Mouse (Mus musculus): Measurements from ENCODE around the gene Washc4. TPM values are rescaled to one million over a fixed set of nuclear protein-coding genes. Genes with fewer than 3 reads are reported as not detected.

Washc4 gene
- polyA plus RNA-seq, 1 experiment from 2014 or later, result 14.8 TPM

DNA sequence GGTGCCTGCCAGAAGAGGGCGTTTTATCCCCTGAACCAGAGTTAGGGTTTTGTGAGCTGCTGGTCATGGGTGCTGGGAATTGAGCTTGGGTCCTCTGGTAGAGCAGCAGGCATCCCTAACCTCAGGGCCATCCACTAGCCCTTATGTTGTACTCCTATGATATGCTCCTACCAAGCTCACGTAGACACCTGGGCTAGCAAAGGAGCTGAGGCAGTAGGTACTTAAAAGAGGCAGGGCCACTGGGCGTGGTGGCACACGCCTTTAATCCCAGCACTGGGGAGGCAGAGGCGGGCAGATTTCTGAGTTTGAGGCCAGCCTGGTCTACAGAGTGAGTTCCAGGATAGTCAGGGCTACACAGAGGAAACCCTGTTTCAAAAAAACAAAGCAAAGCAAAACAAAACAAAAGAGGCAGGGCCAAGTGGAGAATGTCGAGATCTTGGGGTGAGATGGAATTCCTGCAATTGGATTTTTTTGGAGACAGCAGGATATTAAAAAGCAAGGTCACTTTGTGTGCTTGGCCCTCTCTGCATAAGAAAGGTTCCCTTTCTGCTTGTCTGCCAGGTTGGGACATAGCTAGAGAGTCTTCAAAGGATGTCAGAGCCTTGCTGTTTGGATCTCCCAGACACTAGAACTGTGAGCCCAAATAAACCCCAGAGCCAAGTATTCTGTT is 4.1 kb upstream of the Washc4 start:
- Histone ChIP-seq H3K4me1 (peaks cover 5% of the 10 kb centered on the region), H3K27ac (no peak overlapping the region), H3K27me3 (replicated peaks) (peaks cover 31% of the 10 kb centered on the region), H3K9me3 (replicated peaks) (no peaks in the 10 kb centered on the region), H3K4me2 (no peak overlapping the region), H3K36me3 (no peaks in the 10 kb centered on the region), H3K9ac (no peak overlapping the region), H3K4me3 (no peak overlapping the region)
- 58% methylated on average over 6 of the region's 6 CpGs for WGBS (ENCODE audit: insufficient replicate concordance)
- ATAC-seq, result no peak

DNA sequence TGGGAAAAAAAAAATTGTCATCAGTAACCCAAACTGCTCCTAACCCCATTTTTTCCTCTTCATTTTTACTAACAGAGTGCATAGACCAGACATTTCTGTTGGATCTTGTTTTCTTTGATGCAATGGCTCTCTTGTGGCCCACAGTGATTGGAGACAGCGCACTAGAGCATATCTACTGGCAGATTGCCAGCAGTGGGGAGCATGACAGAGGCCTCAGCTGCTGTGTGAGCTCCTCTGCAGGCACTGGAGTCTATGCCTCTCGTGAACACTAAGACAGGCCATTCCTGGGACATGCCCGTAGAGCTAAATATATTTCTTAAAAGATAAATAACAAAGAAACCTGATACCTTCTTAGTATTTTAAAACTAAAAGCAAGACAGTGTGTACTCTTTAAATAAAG is 3.5 kb upstream of the Washc4 start:
- 55% methylated on average over 3 of the region's 3 CpGs for WGBS (ENCODE audit: insufficient replicate concordance)
- Histone ChIP-seq H3K4me3 (no peak overlapping the region), H3K27me3 (replicated peaks) (peaks cover 25% of the 10 kb centered on the region; the same call in 1 of the 2 replicates), H3K27ac (no peak overlapping the region), H3K4me1 (peaks cover 11% of the 10 kb centered on the region), H3K36me3 (no peaks in the 10 kb centered on the region), H3K9me3 (replicated peaks) (no peaks in the 10 kb centered on the region), H3K4me2 (no peak overlapping the region), H3K9ac (no peak overlapping the region)
- no peak for ATAC-seq

- Histone ChIP-seq H3K4me2 (no peak overlapping the region), H3K9me3 (replicated peaks) (no peaks in the 10 kb centered on the region), H3K4me1 (peaks cover 16% of the 10 kb centered on the region), H3K36me3 (peaks cover 5% of the 10 kb centered on the region; the same call in 1 of the 2 replicates), H3K27ac (no peak overlapping the region), H3K4me3 (no peak overlapping the region), H3K27me3 (replicated peaks) (peaks cover 14% of the 10 kb centered on the region; the same call in 1 of the 2 replicates), H3K9ac (no peak overlapping the region)
- 57% methylated on average over 7 of the region's 7 CpGs for WGBS (ENCODE audit: insufficient replicate concordance)
- ATAC-seq, result no peak
These were observed 1.3 kb upstream of the Washc4 start for GRCm38 (mm10) chr10:83542241-83542640.

GRCm38 (mm10) chr10:83544103-83544479 is 539 bp downstream of the Washc4 start:
- Histone ChIP-seq H3K27ac (peak overlapping the region; percentile 80), H3K36me3 (peaks cover 15% of the 10 kb centered on the region), H3K9me3 (replicated peaks) (no peaks in the 10 kb centered on the region), H3K4me2 (peak overlapping the region; percentile 75), H3K9ac (peak overlapping the region; percentile 84), H3K27me3 (replicated peaks) (peaks cover 5% of the 10 kb centered on the region; the same call in 1 of the 2 replicates), H3K4me3 (peak overlapping the region; percentile 78), H3K4me1 (peaks cover 16% of the 10 kb centered on the region)
- ATAC-seq, result peak; percentile 89
- WGBS (ENCODE audit: insufficient replicate concordance), result under 1% methylated on average over 41 of the region's 41 CpGs

GRCm38 (mm10) chr10:83545341-83545740 is 1.8 kb downstream of the Washc4 start:
- WGBS (ENCODE audit: insufficient replicate concordance), result 65% methylated on average over 3 of the region's 3 CpGs
- peak overlapping the region; percentile 75; the same call in 1 of the 2 replicates for H3K4me2 ChIP-seq
- 0 out of 2 replicates have a peak overlapping the region, but pooled peaks have one; percentile 78 for H3K4me3 ChIP-seq
- no peak overlapping the region for H3K27ac ChIP-seq
- H3K9ac ChIP-seq, result no peak overlapping the region
- H3K36me3 ChIP-seq, result peaks cover 24% of the 10 kb centered on the region
- peaks cover 16% of the 10 kb centered on the region for H3K4me1 ChIP-seq
- no peaks in the 10 kb centered on the region; the same call in 1 of the 2 replicates for H3K27me3 ChIP-seq (replicated peaks)
- no peak for ATAC-seq
- no peaks in the 10 kb centered on the region for H3K9me3 ChIP-seq (replicated peaks)

- Histone ChIP-seq H3K4me3 (no peak overlapping the region), H3K4me1 (no peaks in the 10 kb centered on the region), H3K9ac (no peak overlapping the region), H3K27ac (no peak overlapping the region), H3K27me3 (replicated peaks) (no peaks in the 10 kb centered on the region), H3K4me2 (no peak overlapping the region), H3K9me3 (replicated peaks) (no peaks in the 10 kb centered on the region), H3K36me3 (peaks cover 91% of the 10 kb centered on the region)
- no peak for ATAC-seq
These were observed 19.5 kb downstream of the Washc4 start for GRCm38 (mm10) chr10:83563005-83563404.

DNA sequence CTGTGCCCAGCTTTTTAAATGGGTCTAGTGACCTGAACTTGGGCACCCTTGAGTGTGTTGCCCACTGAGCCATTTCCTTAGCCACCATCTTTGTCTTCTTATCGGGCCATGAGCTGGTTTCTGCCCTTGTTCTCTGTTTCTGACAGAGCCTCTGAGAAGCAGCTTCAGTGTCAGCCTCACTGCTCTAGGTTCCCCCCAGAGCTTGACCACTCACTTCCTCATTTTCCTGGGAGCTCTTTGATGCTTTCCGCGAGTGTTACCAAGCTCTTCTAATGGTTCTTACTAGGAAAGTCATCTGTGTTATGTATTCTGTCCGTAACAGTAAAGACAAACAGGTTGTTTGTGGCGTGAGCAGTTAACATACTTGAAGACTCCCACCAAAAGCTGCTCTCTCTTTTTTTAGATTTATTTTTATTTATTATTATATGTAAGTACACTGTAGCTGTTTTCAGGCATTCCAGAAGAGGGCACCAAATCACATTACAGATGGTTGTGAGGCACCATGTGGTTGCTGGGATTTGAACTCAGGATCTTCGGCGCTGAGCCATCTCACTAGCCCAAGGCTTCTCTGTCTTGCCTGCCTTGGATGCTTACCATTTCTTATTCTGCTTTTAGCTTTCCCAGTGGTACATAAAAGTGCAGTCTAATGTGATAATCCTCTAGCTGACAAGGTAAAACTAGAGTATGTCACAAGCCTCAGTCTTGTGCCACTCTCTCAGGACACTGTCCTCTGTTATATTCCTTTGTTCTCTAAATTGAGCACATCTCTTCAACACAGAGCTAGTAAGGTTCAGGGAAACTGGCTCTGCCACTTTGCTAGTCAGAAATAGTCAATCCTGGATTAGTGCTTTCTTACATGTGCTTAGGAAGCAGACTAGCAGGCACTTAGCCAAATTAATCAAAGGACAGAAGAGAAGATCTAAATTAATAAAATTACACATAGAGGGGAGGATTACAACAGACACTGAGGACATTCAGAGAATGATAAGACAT is 22.2 kb downstream of the Washc4 start:
- Histone ChIP-seq H3K4me3 (no peak overlapping the region), H3K9me3 (replicated peaks) (no peaks in the 10 kb centered on the region), H3K27ac (no peak overlapping the region), H3K4me1 (no peaks in the 10 kb centered on the region), H3K36me3 (peaks cover 94% of the 10 kb centered on the region), H3K27me3 (replicated peaks) (no peaks in the 10 kb centered on the region), H3K9ac (no peak overlapping the region), H3K4me2 (no peak overlapping the region)
- no peak for ATAC-seq
- WGBS (ENCODE audit: insufficient replicate concordance), result 77% methylated on average over 7 of the region's 7 CpGs

DNA sequence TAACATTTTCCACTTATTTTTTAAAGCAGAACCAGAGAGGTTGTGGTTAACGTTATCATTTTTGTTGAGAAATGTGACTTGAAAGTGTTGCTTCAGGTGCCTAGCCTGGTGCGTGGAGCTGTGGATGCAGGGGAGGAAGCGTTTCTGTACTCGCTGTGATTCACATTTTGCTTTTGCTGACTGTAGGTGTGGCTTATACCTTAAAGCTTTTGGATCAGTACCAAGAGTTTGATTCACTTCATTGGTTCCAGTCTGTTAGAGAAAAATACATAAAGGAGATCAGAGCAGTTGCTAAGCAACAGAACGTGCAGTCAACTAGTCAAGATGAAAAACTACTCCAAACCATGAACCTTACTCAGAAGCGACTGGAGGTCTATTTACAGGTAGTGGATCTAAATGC is 47.2 kb downstream of the Washc4 start:
- Histone ChIP-seq H3K4me2 (no peak overlapping the region), H3K27me3 (replicated peaks) (no peaks in the 10 kb centered on the region), H3K27ac (no peak overlapping the region), H3K9me3 (replicated peaks) (no peaks in the 10 kb centered on the region), H3K4me3 (no peak overlapping the region), H3K9ac (no peak overlapping the region), H3K4me1 (no peaks in the 10 kb centered on the region), H3K36me3 (peaks cover 82% of the 10 kb centered on the region)
- WGBS (ENCODE audit: insufficient replicate concordance), result 84% methylated on average over 6 of the region's 6 CpGs
- ATAC-seq, result no peak

GRCm38 (mm10) chr10:83592616-83593015 is 49.1 kb downstream of the Washc4 start:
- Histone ChIP-seq H3K9ac (no peak overlapping the region), H3K4me2 (no peak overlapping the region), H3K27ac (no peak overlapping the region), H3K4me3 (no peak overlapping the region), H3K36me3 (peaks cover 72% of the 10 kb centered on the region), H3K9me3 (replicated peaks) (no peaks in the 10 kb centered on the region), H3K4me1 (no peaks in the 10 kb centered on the region), H3K27me3 (replicated peaks) (no peaks in the 10 kb centered on the region)
- WGBS (ENCODE audit: insufficient replicate concordance), result 85% methylated on average over 7 of the region's 7 CpGs
- no peak for ATAC-seq

DNA sequence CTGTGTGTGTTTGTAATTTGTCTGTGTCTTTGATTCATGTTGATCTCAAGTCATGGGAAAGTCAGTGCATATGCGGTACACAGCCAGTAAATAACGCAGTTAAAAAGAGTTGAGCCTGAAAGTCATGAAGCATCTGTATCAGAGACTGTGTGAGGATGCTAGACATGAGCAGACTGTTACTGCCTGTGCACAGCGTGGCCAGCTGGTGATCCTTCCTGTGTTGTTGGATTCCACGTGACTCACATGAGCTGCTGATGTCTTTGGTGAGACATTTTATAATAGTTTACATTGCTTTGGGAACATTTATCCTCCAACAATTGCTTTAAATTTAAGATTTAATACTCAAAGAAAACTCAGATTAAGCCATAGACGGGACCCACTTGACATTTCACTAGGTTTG is 51.0 kb downstream of the Washc4 start:
- Histone ChIP-seq H3K4me2 (no peak overlapping the region), H3K4me3 (no peak overlapping the region), H3K9ac (no peak overlapping the region), H3K4me1 (no peaks in the 10 kb centered on the region), H3K36me3 (peaks cover 70% of the 10 kb centered on the region), H3K27me3 (replicated peaks) (no peaks in the 10 kb centered on the region), H3K27ac (no peak overlapping the region), H3K9me3 (replicated peaks) (no peaks in the 10 kb centered on the region)
- no peak for ATAC-seq
- WGBS (ENCODE audit: insufficient replicate concordance), result 79% methylated on average over 5 of the region's 5 CpGs

- Histone ChIP-seq H3K4me2 (no peak overlapping the region), H3K9me3 (replicated peaks) (no peaks in the 10 kb centered on the region), H3K9ac (no peak overlapping the region), H3K4me3 (no peak overlapping the region), H3K4me1 (no peaks in the 10 kb centered on the region), H3K27ac (no peak overlapping the region), H3K36me3 (peaks cover 70% of the 10 kb centered on the region), H3K27me3 (replicated peaks) (no peaks in the 10 kb centered on the region)
- 83% methylated on average over 11 of the region's 11 CpGs for WGBS (ENCODE audit: insufficient replicate concordance)
- ATAC-seq, result no peak
These were observed 57.1 kb downstream of the Washc4 start for GRCm38 (mm10) chr10:83600650-83601049.

GRCm38 (mm10) chr10:83603956-83604564 is 60.5 kb downstream of the Washc4 start:
- peaks cover 70% of the 10 kb centered on the region for H3K36me3 ChIP-seq
- ATAC-seq, result no peak

More at GRCm38 (mm10) chr10:83603956-83604564, 60.5 kb downstream of the Washc4 start:
- Histone ChIP-seq H3K9me3 (replicated peaks) (no peaks in the 10 kb centered on the region), H3K4me3 (no peak overlapping the region), H3K9ac (no peak overlapping the region), H3K4me1 (no peaks in the 10 kb centered on the region), H3K4me2 (no peak overlapping the region), H3K27me3 (replicated peaks) (no peaks in the 10 kb centered on the region), H3K27ac (no peak overlapping the region)
- 86% methylated on average over 10 of the region's 10 CpGs for WGBS (ENCODE audit: insufficient replicate concordance)

All from liver, embryonic 12.5 days (tissue).